Mouse (Mus musculus) stomach, postnatal 0 days (tissue): Measurements from ENCODE around the gene Sbf2. TPM values are rescaled to one million over a fixed set of nuclear protein-coding genes. Genes with fewer than 3 reads are reported as not detected.

ENCODE experiments used
- ATAC-seq: fragments of 200-750 bp; cut with Nextera tagmentation; 2 replicates; pipeline ENCODE4 v1.8.0; 2017; ENCODE audit not compliant: low FRiP score, low TSS enrichment
- DNase-seq: peaks from one replicate; pipeline ENCODE4 v3.0.0-alpha.2; 2016; ENCODE audit warnings: low spot score
- H3K27ac ChIP-seq: fragments of 300-500 bp; sonication (generic); replicated peaks from 2 replicates; pipeline ENCODE4 v1.5.1; 2014; ENCODE audit warnings: mild to moderate bottlenecking, control low read depth
- H3K27me3 ChIP-seq: fragments of 300-500 bp; sonication (generic); 2 replicates; pipeline ENCODE4 v1.6.1; 2014; ENCODE audit warnings: low read length; ENCODE audit not compliant: control insufficient read depth, insufficient read depth
- H3K36me3 ChIP-seq: fragments of 300-500 bp; sonication (generic); 2 replicates; pipeline ENCODE4 v1.6.1; 2014; ENCODE audit warnings: low read length, mixed read lengths; ENCODE audit not compliant: control insufficient read depth, insufficient read depth
- H3K4me1 ChIP-seq: fragments of 300-500 bp; sonication (generic); replicated peaks from 2 replicates; pipeline ENCODE4 v1.6.1; 2014; ENCODE audit warnings: antibody characterized with exemption; ENCODE audit not compliant: control insufficient read depth, insufficient read depth
- H3K4me2 ChIP-seq: fragments of 300-500 bp; sonication (generic); replicated peaks from 2 replicates; pipeline ENCODE4 v1.6.1; 2014; ENCODE audit warnings: low read depth, mild to moderate bottlenecking, control low read depth, moderate library complexity
- H3K4me3 ChIP-seq: fragments of 300-500 bp; sonication (generic); 2 replicates; pipeline ENCODE4 v1.5.1; 2014; ENCODE audit warnings: low read depth, low read length, control low read depth
- H3K9ac ChIP-seq: fragments of 300-500 bp; sonication (generic); 2 replicates; pipeline ENCODE4 v1.6.1; 2014; ENCODE audit warnings: mild to moderate bottlenecking, low read length, control low read depth, mixed read lengths
- H3K9me3 ChIP-seq: fragments of 300-500 bp; sonication (generic); 2 replicates; pipeline ENCODE4 v1.6.1; 2016; ENCODE audit warnings: low read length; ENCODE audit not compliant: control insufficient read depth
- CTCF ChIP-seq: IDR thresholded peaks from 2 replicates; pipeline ENCODE4 v1.5.1; 2016; ENCODE audit warnings: antibody characterized with exemption, low read depth, mild to moderate bottlenecking, moderate library complexity
- EP300 ChIP-seq: optimal IDR thresholded peaks from 2 replicates; pipeline ENCODE3; 2016; ENCODE audit warnings: antibody characterized with exemption
- WGBS: fragments of 180-500 bp; shearing (Covaris S2); extraction: QIAGEN DNeasy Blood & Tissue Kit; methylation state at CpG from one replicate; pipeline ENCODE4 v1.1.7; 2014; 5-methylcytosine and 5-hydroxymethylcytosine counted together
- polyA plus RNA-seq: library from polyadenylated mRNA; unstranded; fragments of >200 nt; fragmentation: Nextera tagmentation; extraction: Ambion mirVana; gene quantifications from 2 replicates; pipeline ENCODE4 v1.2.1, GENCODE M21; 2015

Sbf2 gene
- polyA plus RNA-seq, 1 experiment from 2014 or later: 14.9 TPM

DNA sequence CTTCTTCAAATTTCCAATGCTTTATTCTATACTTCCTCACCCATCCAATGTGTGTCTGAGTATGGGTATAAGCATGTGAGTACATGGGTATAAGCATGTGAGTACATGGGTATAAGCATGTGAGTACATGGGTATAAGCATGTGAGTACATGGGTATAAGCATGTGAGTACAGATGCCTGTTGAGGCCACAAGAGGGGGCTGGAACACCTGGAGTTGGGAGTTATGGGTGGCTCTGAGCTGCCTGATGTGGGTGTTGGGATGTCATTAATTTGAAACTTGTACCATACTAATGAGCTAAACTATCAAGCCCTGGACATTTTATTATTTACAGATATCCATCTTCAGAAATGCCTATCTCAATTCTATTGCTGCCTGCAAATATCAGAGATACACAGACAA, 230.4 kb downstream of the Sbf2 start:
- no peaks in the 10 kb centered on the region for H3K4me1 ChIP-seq
- TF ChIP-seq EP300 (no peak), CTCF (peak; percentile 38)
- no peak overlapping the region for H3K27ac ChIP-seq
- no peak overlapping the region for H3K4me2 ChIP-seq
- ATAC-seq (no peak), DNase-seq (no peak)
- H3K9ac ChIP-seq: no peak overlapping the region
- no peaks in the 10 kb centered on the region for H3K27me3 ChIP-seq
- H3K4me3 ChIP-seq: no peak overlapping the region
- no peaks in the 10 kb centered on the region for H3K36me3 ChIP-seq
- H3K9me3 ChIP-seq: no peaks in the 10 kb centered on the region

DNA sequence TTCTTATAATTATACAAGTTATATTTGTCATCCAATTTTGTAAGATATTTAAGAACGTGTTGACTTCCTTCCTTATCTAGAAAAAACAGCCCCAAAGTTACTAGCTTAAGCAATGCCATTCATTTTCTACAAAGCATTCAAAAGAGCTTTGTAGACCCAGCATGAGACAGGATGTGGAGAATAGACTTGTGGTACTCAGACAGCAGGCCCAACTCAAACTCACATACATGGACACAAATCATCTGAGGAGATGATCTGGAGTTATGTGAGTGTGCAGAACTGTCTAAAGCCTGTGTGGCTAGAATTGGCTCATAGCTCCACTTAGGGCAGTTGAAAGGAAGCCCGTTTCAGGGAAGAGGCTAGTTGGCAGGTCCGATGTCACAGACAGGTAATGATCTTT, 233.1 kb downstream of the Sbf2 start:
- H3K4me2 ChIP-seq: no peak overlapping the region
- no peak overlapping the region for H3K4me3 ChIP-seq
- TF ChIP-seq EP300 (no peak), CTCF (no peak)
- 60% methylated on average over 3 of the region's 3 CpGs for WGBS
- H3K4me1 ChIP-seq: no peaks in the 10 kb centered on the region
- no peak overlapping the region for H3K9ac ChIP-seq
- DNase-seq (no peak), ATAC-seq (no peak)
- no peaks in the 10 kb centered on the region for H3K9me3 ChIP-seq
- no peaks in the 10 kb centered on the region for H3K36me3 ChIP-seq
- H3K27ac ChIP-seq: no peak overlapping the region
- H3K27me3 ChIP-seq: no peaks in the 10 kb centered on the region

DNA sequence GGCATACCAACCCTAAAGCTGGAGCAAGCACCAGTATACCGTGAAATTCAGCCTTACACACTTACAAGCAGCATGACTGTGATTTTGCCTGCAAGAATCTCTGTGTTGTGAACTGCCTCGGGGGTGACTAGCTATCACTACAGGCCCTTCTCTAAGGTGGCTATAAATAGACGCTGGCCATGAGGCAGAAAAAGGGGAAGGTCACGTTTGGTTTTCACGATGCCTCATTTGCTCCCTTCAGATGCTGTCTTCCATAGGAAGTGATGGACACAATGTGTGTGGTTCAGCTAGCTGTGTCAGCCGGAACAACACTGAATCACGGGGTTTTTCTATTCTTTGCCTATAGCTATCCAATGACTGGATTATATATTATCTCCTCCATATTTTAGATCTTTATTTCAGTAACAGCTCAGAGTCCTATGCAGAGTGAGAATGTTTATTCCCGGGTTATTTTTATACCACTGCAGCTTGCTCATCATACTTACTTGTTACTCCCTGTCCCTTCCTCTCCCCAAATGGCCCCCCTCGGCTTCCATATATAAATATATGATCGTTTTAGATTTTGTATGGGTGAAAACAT, 235.3 kb downstream of the Sbf2 start:
- H3K9ac ChIP-seq: no peak overlapping the region
- no peaks in the 10 kb centered on the region for H3K9me3 ChIP-seq
- no peak overlapping the region for H3K27ac ChIP-seq
- H3K4me3 ChIP-seq: no peak overlapping the region
- ATAC-seq (no peak), DNase-seq (no peak)
- 60% methylated on average over 10 of the region's 10 CpGs for WGBS
- H3K4me1 ChIP-seq: no peaks in the 10 kb centered on the region
- TF ChIP-seq EP300 (no peak), CTCF (no peak)
- no peaks in the 10 kb centered on the region for H3K36me3 ChIP-seq
- no peak overlapping the region for H3K4me2 ChIP-seq
- no peaks in the 10 kb centered on the region for H3K27me3 ChIP-seq

DNA sequence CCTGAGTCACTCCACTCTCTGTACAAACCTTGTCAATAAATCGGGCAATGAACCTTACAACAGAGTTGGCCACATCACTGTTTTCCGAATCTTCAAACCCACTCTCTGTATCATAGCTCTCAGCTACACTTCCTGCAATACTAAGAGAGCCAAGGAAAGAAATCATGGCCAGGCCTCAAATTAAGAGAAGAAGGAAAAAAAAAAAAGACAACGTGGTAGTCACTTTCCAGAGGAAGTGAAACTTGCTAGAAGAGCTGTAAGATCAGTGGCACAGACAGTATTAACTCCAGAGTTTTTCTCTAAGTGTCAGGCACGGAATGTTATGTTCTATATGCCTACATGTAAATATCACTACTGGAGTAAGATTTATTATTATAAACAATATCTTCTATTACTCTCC, 242.2 kb downstream of the Sbf2 start:
- H3K27me3 ChIP-seq: no peaks in the 10 kb centered on the region
- DNase-seq: no peak
- no peak overlapping the region for H3K27ac ChIP-seq
- H3K4me3 ChIP-seq: no peak overlapping the region
- H3K9ac ChIP-seq: no peak overlapping the region
- no peaks in the 10 kb centered on the region for H3K9me3 ChIP-seq
- no peaks in the 10 kb centered on the region for H3K4me1 ChIP-seq
- no peak overlapping the region for H3K4me2 ChIP-seq
- ATAC-seq: no peak
- 72% methylated on average over 4 of the region's 4 CpGs for WGBS
- 0 out of 2 replicates have a peak, but pooled peaks cover 4% of the 10 kb centered on the region for H3K36me3 ChIP-seq
- TF ChIP-seq CTCF: no peak
- TF ChIP-seq EP300: no peak

DNA sequence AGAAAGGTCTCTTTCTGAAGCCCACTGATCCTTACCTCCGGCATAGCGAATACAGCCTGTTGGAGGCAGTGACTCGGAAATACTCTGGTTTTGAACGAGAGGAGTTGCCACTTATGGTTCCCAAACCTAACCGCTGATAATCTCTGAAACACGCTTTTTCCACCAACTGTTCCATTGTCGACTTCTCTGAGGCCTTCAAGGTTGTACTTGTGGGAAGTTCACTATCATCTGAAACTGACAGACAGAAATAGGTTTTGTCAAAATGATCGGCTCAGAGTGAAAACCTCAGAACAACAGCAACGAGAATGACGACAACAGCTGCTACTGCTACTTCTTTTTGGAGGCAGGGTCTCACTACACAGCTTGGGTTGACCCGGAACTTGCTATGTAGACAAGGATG, 252.7 kb downstream of the Sbf2 start:
- no peak for TF ChIP-seq CTCF
- no peak for TF ChIP-seq EP300
- DNase-seq (no peak), ATAC-seq (no peak)
- Histone ChIP-seq H3K9me3 (no peaks in the 10 kb centered on the region), H3K4me1 (no peaks in the 10 kb centered on the region), H3K9ac (no peak overlapping the region), H3K4me3 (no peak overlapping the region), H3K27ac (no peak overlapping the region), H3K4me2 (no peak overlapping the region), H3K36me3 (peaks cover 12% of the 10 kb centered on the region; the same call in 1 of the 2 replicates), H3K27me3 (no peaks in the 10 kb centered on the region)
- 93% methylated on average over 11 of the region's 11 CpGs for WGBS

DNA sequence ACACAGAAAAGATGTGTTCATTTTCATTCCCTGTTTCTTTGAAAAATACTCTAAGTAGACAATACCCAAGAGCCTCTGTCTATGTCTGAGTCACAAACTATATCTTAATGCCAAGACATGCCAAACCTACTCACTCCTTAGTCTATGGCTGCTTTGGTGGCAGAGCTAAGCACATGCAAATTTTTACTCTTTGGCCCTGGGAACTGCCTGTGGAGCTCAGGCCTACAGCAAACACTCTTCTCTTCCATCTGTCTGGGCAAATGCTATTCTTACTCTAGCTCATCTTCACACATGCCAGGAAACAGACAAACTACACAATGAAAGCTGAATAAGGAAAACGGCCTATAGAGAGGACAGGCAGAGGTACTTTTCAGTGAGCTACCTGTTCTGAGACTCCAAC, 253.2 kb downstream of the Sbf2 start:
- ATAC-seq (no peak), DNase-seq (no peak)
- no peak overlapping the region for H3K27ac ChIP-seq
- TF ChIP-seq CTCF (no peak), EP300 (no peak)
- no peaks in the 10 kb centered on the region for H3K4me1 ChIP-seq
- no peaks in the 10 kb centered on the region for H3K27me3 ChIP-seq
- H3K4me2 ChIP-seq: no peak overlapping the region
- H3K9me3 ChIP-seq: no peaks in the 10 kb centered on the region
- H3K9ac ChIP-seq: no peak overlapping the region
- peaks cover 11% of the 10 kb centered on the region; the same call in 1 of the 2 replicates for H3K36me3 ChIP-seq
- WGBS: 93% methylated on average over 1 of the region's 1 CpGs
- H3K4me3 ChIP-seq: no peak overlapping the region
